Mouse (Mus musculus) megakaryocyte, adult 5-6 weeks (primary cell): Measurements from ENCODE around the gene Prickle2. TPM values are rescaled to one million over a fixed set of nuclear protein-coding genes. Genes with fewer than 3 reads are reported as not detected.

Experiments used
- ATAC-seq: 2 replicates; pipeline ENCODE4 v1.8.0; 2016; ENCODE audit warnings: mild to moderate bottlenecking, inconsistent platforms; ENCODE audit not compliant: poor library complexity, severe bottlenecking
- total RNA-seq, 2 experiments: library from RNA; stranded (forward) in 1 of 2; stranded (reverse) in 1 of 2; fragments of 153-499, 151-499 nt in 1 of 2; fragments of 221-1000, 200-1000 nt in 1 of 2; gene quantifications; 2 replicates each; pipeline versions ENCODE4 v1.2.3 to v1.2.4; 2015 to 2017

Gene Prickle2
- total RNA-seq, 2 experiments from 2014 or later = not detected

GRCm38 (mm10) chr6:92521526-92522075 lies 184.4 kb downstream of the Prickle2 start:
- ATAC-seq = no peak

- no peak for ATAC-seq
These were observed 185.7 kb downstream of the Prickle2 start for GRCm38 (mm10) chr6:92520088-92520875.

DNA sequence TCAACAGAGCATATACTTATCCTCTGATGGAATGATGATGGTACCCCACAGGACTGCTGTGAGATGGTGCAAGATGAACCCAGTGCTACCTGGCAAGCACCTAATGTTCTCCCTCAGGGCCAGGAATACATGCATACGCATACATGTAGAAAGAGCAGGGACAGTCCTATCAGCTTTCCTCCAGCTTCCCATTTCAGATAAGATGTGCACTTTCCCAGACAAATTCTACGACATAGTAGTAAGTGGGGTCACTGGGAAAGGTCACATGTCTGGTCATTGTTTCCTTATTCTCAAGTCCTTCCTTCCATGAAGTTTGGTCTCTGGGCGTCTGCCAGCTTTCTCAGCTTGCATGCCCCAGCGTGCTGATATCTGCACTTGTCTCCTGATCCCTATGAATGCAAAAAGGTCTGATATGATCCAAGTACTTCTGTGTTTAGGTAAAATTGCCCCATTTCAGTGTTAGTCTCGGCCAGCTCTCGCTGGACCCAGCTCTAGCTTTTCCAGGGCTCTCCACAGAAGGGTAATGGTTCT lies 187.5 kb downstream of the Prickle2 start:
- no peak for ATAC-seq

DNA sequence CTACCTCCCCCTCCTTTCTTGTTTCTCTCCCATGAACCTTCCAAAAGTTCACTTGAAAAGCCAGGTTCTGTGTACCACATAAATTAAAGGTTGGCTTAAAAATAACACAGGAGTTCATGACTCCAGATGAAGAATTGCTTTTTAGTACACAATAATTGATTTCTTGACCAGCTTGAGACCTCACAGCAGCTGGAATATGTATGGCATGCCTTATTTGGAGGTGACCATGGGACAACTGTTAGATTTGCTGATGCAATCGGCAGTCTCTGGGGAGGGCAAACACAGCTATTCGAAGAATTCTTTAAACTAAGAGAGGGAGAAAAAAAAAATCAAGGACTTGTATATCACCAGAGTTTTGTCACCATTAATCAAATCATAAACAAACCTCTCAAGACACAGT lies 189.0 kb downstream of the Prickle2 start:
- no peak for ATAC-seq

GRCm38 (mm10) chr6:92512001-92512400 lies 194.0 kb downstream of the Prickle2 start:
- ATAC-seq = no peak

DNA sequence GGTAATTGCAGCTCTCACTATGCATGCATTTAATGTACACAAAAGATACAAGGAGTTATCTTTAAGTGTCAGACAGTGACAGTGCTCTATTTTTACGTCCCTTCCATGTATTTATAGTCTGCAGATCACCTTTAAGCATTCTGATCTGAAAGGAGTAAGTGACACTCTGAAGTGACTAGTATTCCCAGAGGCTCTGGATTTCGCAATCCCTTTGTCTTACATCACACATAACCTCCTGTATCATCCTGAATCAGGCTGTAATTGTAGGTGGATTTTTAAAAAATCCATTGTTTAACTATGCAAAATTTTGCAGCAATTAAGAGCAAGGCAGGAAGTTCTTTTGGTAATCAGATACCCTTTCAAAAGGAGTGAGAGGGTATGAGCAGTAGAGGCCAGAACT lies 196.2 kb downstream of the Prickle2 start:
- no peak for ATAC-seq

DNA sequence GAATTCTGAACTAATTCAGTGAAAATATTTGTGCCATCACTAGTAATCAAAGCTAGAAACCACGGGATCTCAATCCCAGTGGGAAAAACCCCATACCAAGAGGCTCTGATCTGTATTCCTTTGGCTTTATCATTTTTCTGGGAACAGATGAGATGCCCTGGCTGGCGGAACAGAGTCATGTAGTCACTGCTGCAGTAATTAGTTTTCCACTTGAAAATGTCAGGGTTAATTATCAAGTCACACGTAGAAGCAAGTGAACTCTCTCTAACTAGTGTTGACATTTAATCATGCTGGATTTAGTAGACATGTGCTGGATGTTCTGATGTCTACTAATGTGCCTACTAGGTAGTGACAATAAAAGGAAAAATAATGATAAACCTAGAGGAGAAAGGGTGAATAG lies 199.7 kb downstream of the Prickle2 start:
- no peak for ATAC-seq

DNA sequence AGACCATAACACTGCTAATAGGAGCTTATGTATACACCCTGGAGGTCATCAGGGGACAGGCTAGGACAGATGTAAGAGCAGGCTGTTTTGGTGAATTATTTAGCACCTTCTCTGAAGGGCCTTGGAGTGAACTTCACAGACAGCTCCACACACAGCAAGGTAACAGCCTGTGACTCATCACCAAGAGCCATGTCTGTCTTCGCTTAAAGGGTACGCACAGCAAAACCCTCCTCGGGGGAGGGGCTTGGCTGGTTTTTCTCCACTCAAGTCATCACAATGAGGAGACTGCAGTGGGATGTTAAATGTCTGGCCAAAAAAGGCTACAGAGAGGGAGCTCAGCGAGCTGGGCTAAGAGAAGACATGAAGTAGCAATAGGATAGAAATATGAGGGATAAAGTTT lies 206.5 kb downstream of the Prickle2 start:
- no peak for ATAC-seq

GRCm38 (mm10) chr6:92498574-92498973 lies 207.4 kb downstream of the Prickle2 start:
- ATAC-seq = no peak

DNA sequence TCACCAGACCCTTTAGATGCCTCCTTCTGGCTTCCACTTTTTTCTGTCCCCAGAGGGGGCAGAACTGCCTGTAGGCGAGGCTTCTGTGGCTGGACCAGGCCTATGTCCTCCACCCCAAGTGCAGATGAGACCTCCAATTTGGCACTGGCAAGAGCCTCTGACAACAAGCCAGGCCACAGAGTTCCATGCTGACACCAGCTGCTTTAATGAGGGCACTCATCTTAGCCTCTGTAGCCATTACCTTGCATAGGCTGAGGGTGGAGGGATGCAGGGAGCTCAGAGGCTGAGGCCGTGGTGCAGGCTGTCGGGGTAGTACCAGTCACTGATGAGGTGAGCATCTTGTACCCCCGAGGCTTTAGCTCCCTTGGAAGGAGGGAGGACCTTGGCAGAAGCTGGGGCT lies 208.7 kb downstream of the Prickle2 start:
- ATAC-seq = no peak

- no peak for ATAC-seq
These were observed 210.5 kb downstream of the Prickle2 start for GRCm38 (mm10) chr6:92495500-92495899.

DNA sequence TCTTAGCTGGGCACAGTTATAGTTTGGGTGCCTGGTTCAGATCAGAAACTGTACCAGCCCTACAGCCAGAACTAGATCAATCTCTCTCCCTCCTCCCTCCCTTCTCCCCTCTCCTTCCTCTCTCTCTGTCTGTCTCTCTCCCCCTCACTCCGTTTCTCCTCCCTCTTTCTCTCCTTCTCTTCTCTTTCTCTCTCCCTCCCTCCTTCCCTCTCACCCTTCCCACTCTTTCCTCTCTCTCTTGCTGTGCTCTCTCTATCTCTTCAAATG lies 224.3 kb downstream of the Prickle2 start:
- ATAC-seq = no peak

GRCm38 (mm10) chr6:92480941-92481689 lies 224.8 kb downstream of the Prickle2 start:
- no peak for ATAC-seq

- ATAC-seq = no peak
These were observed 227.3 kb downstream of the Prickle2 start for GRCm38 (mm10) chr6:92478612-92479011.

DNA sequence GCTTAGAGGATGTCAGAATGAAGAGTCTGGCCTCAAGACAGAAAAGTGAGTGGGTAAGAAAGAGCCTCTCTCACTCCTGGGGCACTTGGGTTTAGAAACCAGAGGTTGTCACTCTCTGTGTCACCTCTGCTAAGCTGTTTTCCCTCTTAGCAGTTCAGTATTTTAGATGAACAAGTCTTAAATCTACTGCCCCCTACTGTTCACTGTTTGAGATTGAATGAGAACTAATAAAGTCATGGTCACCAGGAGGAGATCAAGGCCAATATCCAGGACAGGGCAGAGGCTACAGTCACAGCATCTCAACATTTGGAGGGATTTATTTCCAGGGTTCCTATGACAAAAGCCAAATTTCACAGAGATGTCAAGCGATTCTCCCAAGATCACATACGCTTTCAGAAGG lies 228.3 kb downstream of the Prickle2 start:
- ATAC-seq = no peak

GRCm38 (mm10) chr6:92469456-92469855 lies 236.5 kb downstream of the Prickle2 start:
- no peak for ATAC-seq

GRCm38 (mm10) chr6:92468892-92469291 lies 237.1 kb downstream of the Prickle2 start:
- ATAC-seq = peak; percentile 43; the same call in 1 of the 2 replicates

GRCm38 (mm10) chr6:92468383-92468791 lies 237.6 kb downstream of the Prickle2 start:
- no peak for ATAC-seq

DNA sequence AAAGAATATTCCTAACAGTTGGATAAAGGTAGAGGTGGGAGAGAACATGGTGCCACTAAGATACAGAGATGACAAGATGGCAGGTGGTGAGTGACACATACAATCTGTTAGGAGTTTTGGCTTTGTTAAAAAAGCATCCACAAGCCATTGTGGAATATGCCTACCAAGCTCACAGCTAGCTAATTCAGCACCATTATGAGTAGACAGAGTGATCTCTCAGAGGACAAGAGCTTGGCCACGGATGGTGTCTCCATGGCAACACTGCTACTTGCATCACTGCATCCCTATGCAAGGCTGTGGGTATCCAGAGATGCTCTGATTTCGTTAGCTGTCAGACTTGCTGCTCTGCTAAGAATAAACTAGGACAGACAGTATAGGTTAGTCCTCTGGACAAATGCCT lies 238.6 kb downstream of the Prickle2 start:
- no peak for ATAC-seq

DNA sequence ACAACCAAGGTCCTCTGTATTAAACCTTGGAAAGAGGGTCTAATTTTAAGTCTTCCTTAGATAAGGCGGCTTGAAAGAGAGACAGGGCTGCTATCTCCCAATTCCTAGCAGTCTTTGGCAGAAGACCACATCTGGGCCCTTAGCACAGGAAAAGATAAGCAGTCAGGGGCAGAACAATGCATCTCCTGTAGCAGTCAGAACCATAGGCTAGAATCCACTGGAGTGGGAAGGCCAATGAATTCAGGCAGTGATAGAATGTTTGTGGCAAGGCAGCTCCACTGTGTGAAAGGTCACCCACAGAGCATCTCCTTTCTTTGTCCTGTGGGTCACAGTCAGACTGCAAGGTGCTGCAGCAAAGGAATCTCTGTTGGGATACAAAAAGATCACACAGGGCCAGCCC lies 240.3 kb downstream of the Prickle2 start:
- no peak for ATAC-seq

DNA sequence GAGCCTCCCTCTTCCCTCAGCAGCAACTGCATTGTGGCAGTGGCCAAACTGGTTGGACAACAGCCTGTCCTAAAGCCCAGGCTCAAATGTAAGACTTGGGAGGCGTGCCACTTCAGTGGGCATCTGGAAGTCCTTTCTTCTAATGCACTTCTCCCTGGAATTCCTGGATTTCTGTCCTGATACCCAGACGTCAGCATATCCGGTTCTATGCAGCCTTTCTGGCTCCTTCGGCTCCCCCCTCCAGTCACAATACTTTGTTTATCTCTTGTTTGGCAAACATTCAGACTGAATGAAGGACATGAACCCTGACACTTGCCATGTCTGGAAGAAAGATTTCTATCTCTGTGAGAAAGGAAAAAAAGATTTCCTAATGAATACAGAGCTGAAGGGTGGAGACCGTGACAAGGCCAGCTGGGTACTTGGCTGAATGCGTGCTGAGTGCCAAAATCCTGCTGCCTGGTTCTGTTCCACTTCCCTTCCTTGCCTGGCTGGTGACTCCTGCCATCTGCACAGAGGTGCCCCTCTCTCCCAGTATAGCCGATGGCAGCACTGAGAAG lies 241.1 kb downstream of the Prickle2 start:
- no peak for ATAC-seq

DNA sequence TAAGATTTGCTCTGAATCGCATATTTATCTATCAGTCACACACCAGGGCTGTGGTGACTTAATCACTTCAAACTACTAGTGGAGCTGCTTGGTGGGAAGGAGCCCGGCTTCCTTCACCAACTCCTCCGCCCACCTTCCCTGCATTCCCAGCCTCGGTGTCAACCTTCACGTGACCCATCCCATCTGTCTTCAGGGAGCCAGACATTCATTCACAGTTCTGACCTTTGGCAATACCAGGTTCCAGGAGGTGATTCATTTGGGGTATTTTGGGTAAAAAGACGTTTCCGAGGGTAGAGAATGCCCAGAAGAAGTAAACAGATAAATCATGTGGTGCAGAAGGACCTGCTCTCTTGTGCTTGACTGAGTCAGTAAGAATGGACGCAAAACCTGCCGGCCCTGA lies 242.2 kb downstream of the Prickle2 start:
- ATAC-seq = no peak
